Mouse (Mus musculus) C2C12 (cell line): Measurements from ENCODE around the gene Irgc1.

Experiments
- CTCF ChIP-seq: IDR thresholded peaks from one replicate; pipeline ENCODE4 v1.5.1; 2011; ENCODE audit not compliant: control insufficient read depth, insufficient read depth, insufficient read length
- MAX ChIP-seq: IDR thresholded peaks from one replicate; pipeline ENCODE4 v1.6.1; 2011; ENCODE audit warnings: mild to moderate bottlenecking, control low read depth
- MYOD1 ChIP-seq: IDR thresholded peaks from one replicate; pipeline ENCODE4 v1.6.1; 2011; ENCODE audit warnings: low read depth; ENCODE audit not compliant: control insufficient read depth, insufficient read length
- USF1 ChIP-seq: IDR thresholded peaks from one replicate; pipeline ENCODE4 v1.6.1; 2011; ENCODE audit warnings: low read depth, mild to moderate bottlenecking, control low read depth, moderate library complexity

- TF ChIP-seq CTCF (no peak), MAX (no peak), USF1 (no peak), MYOD1 (no peak)
Measured at GRCm38 (mm10) chr7:24408186-24408585, 43.9 kb downstream of the Irgc1 start.
